8 mouse cellular contexts compared by ENCODE assay signal in genomic region chr2:74655821-74656631, GRCm38 (mm10). TPM values are rescaled to one million over a fixed set of nuclear protein-coding genes. Genes with fewer than 3 reads are reported as not detected.
A peak's percentile ranks its signal among the peaks of the same experiment; 100 is the strongest.
DNase-seq lines count a peak whose midpoint lies in the region; ATAC-seq and TF ChIP-seq lines count a peak whose summit lies in the region.

No protein-coding gene starts in this region.

- ATAC-seq in embryonic facial prominence, embryonic 13.5 days (ENCODE audit: insufficient number of reproducible peaks, insufficient read depth, low FRiP score, low TSS enrichment, low read depth): no peak; the same call in 1 of the 2 replicates
- 0 out of 2 replicates have a peak, but pooled peaks have one; percentile 34 for ATAC-seq in intestine, embryonic 16.5 days
- ATAC-seq in monocyte, adult 5-6 weeks (replicated peaks; ENCODE audit: insufficient number of reproducible peaks, low FRiP score, low TSS enrichment, poor library complexity, severe bottlenecking): peak; percentile 58

- no peak overlapping the region for H3K27ac ChIP-seq in spleen, adult 2 months (ENCODE audit: insufficient read depth, low read length)
- H3K27ac ChIP-seq in embryonic facial prominence, embryonic 13.5 days: no peak overlapping the region
- no peak overlapping the region for H3K27ac ChIP-seq in intestine, embryonic 16.5 days (ENCODE audit: low read length)

- no peaks in the 10 kb centered on the region for H3K9me3 ChIP-seq in embryonic facial prominence, embryonic 13.5 days
- H3K9me3 ChIP-seq in intestine, embryonic 16.5 days (ENCODE audit: control insufficient read depth, low read length): no peaks in the 10 kb centered on the region

- no peak for TF ChIP-seq CTCF in spleen, adult 2 months (IDR thresholded peaks at IDR 0.05; ENCODE audit: extremely low read depth, insufficient read depth, insufficient read length, insufficient replicate concordance)

- peaks cover 52% of the 10 kb centered on the region for H3K27me3 ChIP-seq in spleen, adult 2 months (ENCODE audit: control insufficient read depth, insufficient read depth, low read length)
- peaks cover 90% of the 10 kb centered on the region for H3K27me3 ChIP-seq in embryonic facial prominence, embryonic 13.5 days
- H3K27me3 ChIP-seq in intestine, embryonic 16.5 days (replicated peaks; ENCODE audit: control insufficient read depth, insufficient read depth, low read length): peaks cover 60% of the 10 kb centered on the region

- 1% methylated on average over 67 of the region's 69 CpGs for WGBS in spleen, adult 2 months
- under 1% methylated on average over 65 of the region's 69 CpGs for WGBS in embryonic facial prominence, embryonic 13.5 days
- WGBS in intestine, embryonic 16.5 days: 1% methylated on average over 45 of the region's 69 CpGs

- H3K9ac ChIP-seq in embryonic facial prominence, embryonic 13.5 days: peak overlapping the region; percentile 36; the same call in 1 of the 2 replicates
- H3K9ac ChIP-seq in intestine, embryonic 16.5 days (ENCODE audit: low read depth, low read length): peak overlapping the region; percentile 24; the same call in 1 of the 2 replicates

- TF ChIP-seq POLR2A in spleen, adult 2 months (IDR thresholded peaks at IDR 0.05; ENCODE audit: low read depth, low read length): no peak

- H3K36me3 ChIP-seq in spleen, adult 2 months (ENCODE audit: control insufficient read depth, insufficient read depth, low read length): no peaks in the 10 kb centered on the region
- H3K36me3 ChIP-seq in embryonic facial prominence, embryonic 13.5 days: no peaks in the 10 kb centered on the region
- no peaks in the 10 kb centered on the region for H3K36me3 ChIP-seq in intestine, embryonic 16.5 days (ENCODE audit: control insufficient read depth, insufficient read depth, low read length)

- peak overlapping the region; percentile 62 for H3K4me2 ChIP-seq in embryonic facial prominence, embryonic 13.5 days
- peak overlapping the region; percentile 61 for H3K4me2 ChIP-seq in intestine, embryonic 16.5 days (ENCODE audit: low read depth, low read length)

- H3K4me3 ChIP-seq in spleen, adult 2 months (ENCODE audit: extremely low read depth, insufficient read depth, insufficient read length): peak overlapping the region; percentile 36
- peak overlapping the region; percentile 42 for H3K4me3 ChIP-seq in embryonic facial prominence, embryonic 13.5 days
- H3K4me3 ChIP-seq in intestine, embryonic 16.5 days (ENCODE audit: low read length): peak overlapping the region; percentile 46

- intact Hi-C loops in left cerebral cortex, postnatal 25 days (cut with DNase I): loop anchor here (2.0 to 5.0 kb wide), 2 partner anchors 46 to 355 kb away; partner anchors contain the start of gene Hoxd8

- no peak for DNase-seq in spleen, adult 2 months (ENCODE audit: low read depth in 1 of 2, low spot score in 2 of 2)
- no peak for DNase-seq in spleen, postnatal 36 days (ENCODE audit: low spot score in 2 of 2)
- DNase-seq in left cerebral cortex, postnatal 25 days (ENCODE audit: low spot score in 2 of 2): no peak
- no peak for DNase-seq in ovary, postnatal 10 days (ENCODE audit: low spot score)
- no peak for DNase-seq in lung, postnatal 25 days (ENCODE audit: low spot score)

- H3K4me1 ChIP-seq in spleen, adult 2 months (ENCODE audit: control insufficient read depth, insufficient read depth, insufficient read length): peaks cover 9% of the 10 kb centered on the region
- peaks cover 27% of the 10 kb centered on the region for H3K4me1 ChIP-seq in embryonic facial prominence, embryonic 13.5 days
- no peaks in the 10 kb centered on the region; the same call in 1 of the 2 replicates for H3K4me1 ChIP-seq in intestine, embryonic 16.5 days (ENCODE audit: control insufficient read depth, insufficient read depth, low read length)

RNA-seq across cellular contexts. Expression of gene Evx2, which starts 3.3 kb away (rescaled TPM):
- not detected in 2 replicates for polyA plus RNA-seq in spleen, adult 2 months (2012; rRNA removed)
- polyA plus RNA-seq in embryonic facial prominence, embryonic 13.5 days (2015; fragmentation: Nextera tagmentation; extraction: Ambion mirVana): not detected in 2 replicates
- 0.05 TPM in 1 of 2 replicates, not detected in the other for polyA plus RNA-seq in intestine, embryonic 16.5 days (2015; fragmentation: Nextera tagmentation; extraction: Ambion mirVana)
- total RNA-seq in monocyte, adult 5-6 weeks (2017): not detected in 3 replicates
- total RNA-seq in left cerebral cortex, postnatal 25 days (2021): not detected

RNA-seq across cellular contexts. Expression of gene Hoxd13, which starts 12.1 kb away (rescaled TPM):
- polyA plus RNA-seq in spleen, adult 2 months (2012; rRNA removed): not detected in 2 replicates
- polyA plus RNA-seq in embryonic facial prominence, embryonic 13.5 days (2015; fragmentation: Nextera tagmentation; extraction: Ambion mirVana): not detected in 2 replicates
- polyA plus RNA-seq in intestine, embryonic 16.5 days (2015; fragmentation: Nextera tagmentation; extraction: Ambion mirVana): 0.18 and 0.32 TPM in 2 replicates
- not detected in 3 replicates for total RNA-seq in monocyte, adult 5-6 weeks (2017)
- not detected for total RNA-seq in left cerebral cortex, postnatal 25 days (2021)

RNA-seq across cellular contexts. Expression of gene Hoxd12, which starts 18.8 kb away (rescaled TPM):
- not detected in 2 replicates for polyA plus RNA-seq in spleen, adult 2 months (2012; rRNA removed)
- polyA plus RNA-seq in embryonic facial prominence, embryonic 13.5 days (2015; fragmentation: Nextera tagmentation; extraction: Ambion mirVana): not detected in 2 replicates
- polyA plus RNA-seq in intestine, embryonic 16.5 days (2015; fragmentation: Nextera tagmentation; extraction: Ambion mirVana): 0.32 and 0.60 TPM in 2 replicates
- not detected in 3 replicates for total RNA-seq in monocyte, adult 5-6 weeks (2017)
- total RNA-seq in left cerebral cortex, postnatal 25 days (2021): not detected

RNA-seq across cellular contexts. Expression of gene Hoxd11, which starts 23.3 kb away (rescaled TPM):
- not detected in 2 replicates for polyA plus RNA-seq in spleen, adult 2 months (2012; rRNA removed)
- polyA plus RNA-seq in embryonic facial prominence, embryonic 13.5 days (2015; fragmentation: Nextera tagmentation; extraction: Ambion mirVana): not detected in 2 replicates
- 0.69 and 1.1 TPM in 2 replicates for polyA plus RNA-seq in intestine, embryonic 16.5 days (2015; fragmentation: Nextera tagmentation; extraction: Ambion mirVana)
- not detected in 3 replicates for total RNA-seq in monocyte, adult 5-6 weeks (2017)
- total RNA-seq in left cerebral cortex, postnatal 25 days (2021): not detected

RNA-seq across cellular contexts. Expression of gene Hoxd10, which starts 35.7 kb away (rescaled TPM):
- polyA plus RNA-seq in spleen, adult 2 months (2012; rRNA removed): not detected in 2 replicates
- 0.14 TPM in 1 of 2 replicates, not detected in the other for polyA plus RNA-seq in embryonic facial prominence, embryonic 13.5 days (2015; fragmentation: Nextera tagmentation; extraction: Ambion mirVana)
- 3.7 and 4.4 TPM in 2 replicates for polyA plus RNA-seq in intestine, embryonic 16.5 days (2015; fragmentation: Nextera tagmentation; extraction: Ambion mirVana)
- not detected in 3 replicates for total RNA-seq in monocyte, adult 5-6 weeks (2017)
- total RNA-seq in left cerebral cortex, postnatal 25 days (2021): not detected
